Mouse (Mus musculus): ENCODE data around the gene Gm9268.
"Not testable (repeated sequence)": the region's sequence is repeated elsewhere in the genome, so short reads cannot be mapped to it uniquely, and the experiment has no call there.

Gene Gm9268

DNA sequence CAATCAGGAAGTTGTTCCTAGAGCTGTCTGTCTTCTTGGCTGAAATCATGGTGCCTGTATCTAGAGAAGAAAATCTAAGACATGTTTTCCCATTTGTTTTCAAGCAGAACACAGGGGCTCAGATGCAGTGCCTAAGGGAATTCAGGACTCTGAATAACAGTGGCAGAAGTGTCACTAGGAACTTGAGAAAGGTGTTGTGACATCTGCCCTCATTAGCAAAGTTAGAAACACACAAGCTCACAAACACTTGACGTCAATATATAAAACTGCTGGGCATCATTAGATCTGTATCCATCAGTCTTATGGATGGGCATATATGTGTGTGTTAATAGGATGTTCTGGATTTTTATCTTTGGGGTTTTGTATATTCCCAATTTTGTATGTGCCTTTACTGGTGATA, at the start of gene Gm9268:
Gene Gm9268 (plus strand): TSS at position 301 of the 400 bp plus-strand sequence.
- DNase-seq: not testable (repeated sequence)

DNA sequence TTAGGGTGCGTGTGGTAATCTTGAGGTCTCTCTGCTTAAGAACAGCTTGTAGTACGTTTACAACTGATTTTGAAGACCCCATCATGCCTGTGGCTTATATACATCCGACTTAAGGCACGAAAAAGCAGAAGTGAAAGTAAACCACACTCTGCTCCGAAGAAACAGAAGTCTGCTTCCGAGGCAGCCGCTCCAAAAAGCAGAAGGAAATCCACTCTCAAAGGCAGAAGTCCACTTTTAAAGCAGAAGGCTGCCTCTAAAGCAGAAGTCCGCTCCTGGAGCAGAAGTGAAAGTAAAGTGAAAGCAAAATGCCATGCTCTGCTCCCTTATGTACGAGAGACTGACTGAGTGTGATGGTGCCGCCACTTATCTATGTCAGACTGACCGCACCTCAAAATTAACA, 38.5 kb upstream of the Gm9268 start:
- DNase-seq: no peak

DNA sequence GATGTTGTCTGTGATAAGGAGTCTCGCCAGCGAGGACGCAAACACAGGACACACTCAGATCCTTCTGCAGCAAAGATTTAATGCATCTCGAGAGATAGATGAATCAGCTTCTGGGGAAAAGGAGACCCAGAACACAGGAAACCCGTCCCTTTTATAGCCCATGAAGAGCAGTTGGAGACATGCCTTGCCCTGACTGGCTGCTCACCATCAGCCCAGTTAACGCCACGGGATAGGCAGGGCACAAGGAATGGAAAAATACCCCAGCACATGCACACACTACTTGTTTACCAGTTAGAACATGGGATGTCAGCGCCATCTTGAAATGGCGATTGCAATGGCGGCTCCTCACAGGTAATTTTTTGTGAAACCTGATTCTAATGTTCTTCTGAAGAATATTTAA, 37.8 kb upstream of the Gm9268 start:
- no peak for DNase-seq

DNA sequence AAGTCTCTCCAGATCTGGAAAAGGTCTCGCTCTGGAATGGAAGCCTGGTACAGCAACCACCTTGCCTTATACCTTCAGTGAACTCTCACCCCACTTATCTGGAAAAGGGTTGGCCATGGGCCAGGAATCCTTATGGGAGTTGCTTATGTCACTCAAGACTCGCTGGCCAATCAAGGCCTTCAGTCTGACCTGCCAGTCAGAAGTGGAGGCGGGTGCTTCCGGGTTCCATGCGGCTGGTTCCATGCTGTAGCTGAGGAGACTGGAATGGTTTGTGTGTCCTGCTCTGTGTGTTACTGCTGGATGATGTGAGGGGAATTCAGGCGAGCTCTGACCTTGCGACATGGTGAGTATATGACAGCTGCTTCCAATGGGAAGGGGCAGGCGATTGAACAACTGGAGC, 59.3 kb downstream of the Gm9268 start:
- DNase-seq: no peak

Data from right cerebral cortex, postnatal 25 days (tissue).